Mouse (Mus musculus) gastrocnemius, adult 8-10 months (tissue): Measurements from ENCODE around the gene Pm20d2. TPM values are rescaled to one million over a fixed set of nuclear protein-coding genes. Genes with fewer than 3 reads are reported as not detected.

Experiments used
- DNase-seq, 2 experiments: peaks; one replicate each; pipeline ENCODE4 v3.0.0; 2022; ENCODE audit warnings: low spot score in 2 of 2
- total RNA-seq, 4 experiments: library from RNA; stranded (reverse); gene quantifications; 2 replicates each; pipeline ENCODE4 v1.2.4; 2022

The Pm20d2 gene
- total RNA-seq, 4 experiments from 2014 or later: 31.5 to 42.9 (median 34.1) TPM

- no peak for DNase-seq
Observed at GRCm38 (mm10) chr4:33124493-33124892, 65.0 kb downstream of the Pm20d2 start.

Other genes with a start within 250 kb of the Pm20d2 start
- 1 to 10 TPM; 3.8 to 5.9 (median 4.8) TPM for gene Ankrd6, start 238.9 kb downstream of the Pm20d2 start, total RNA-seq
- 100 to 1,000 TPM; 200 to 232 (median 207) TPM for gene Rragd, start 206.7 kb downstream of the Pm20d2 start, total RNA-seq
- 10 to 100 TPM; 43.6 to 53.6 (median 49.1) TPM for gene Ube2j1, start 158.3 kb downstream of the Pm20d2 start, total RNA-seq
- 1 to 10 TPM; 1.4 to 2.2 (median 1.9) TPM for gene Gabrr2, start 126.7 kb downstream of the Pm20d2 start, total RNA-seq
- under 1 TPM in 3 of 4 experiments, not detected in 1; 0.13 to 0.31 (median 0.20) TPM for gene Gabrr1, start 57.2 kb downstream of the Pm20d2 start, total RNA-seq
- not detected for gene Srsf12, start 19.3 kb upstream of the Pm20d2 start, total RNA-seq
- 100 to 1,000 TPM; 275 to 322 (median 295) TPM for gene Pnrc1, start 100.4 kb upstream of the Pm20d2 start, total RNA-seq
- 1 to 10 TPM; 6.4 to 8.4 (median 7.6) TPM for gene Rngtt, start 120.6 kb upstream of the Pm20d2 start, total RNA-seq